Mouse (Mus musculus) intestine, embryonic 16.5 days (tissue): Measurements from ENCODE around the gene Tmem59. TPM values are rescaled to one million over a fixed set of nuclear protein-coding genes. Genes with fewer than 3 reads are reported as not detected.

Experiments
- ATAC-seq: fragments of 200-750 bp; cut with Nextera tagmentation; 2 replicates; pipeline ENCODE4 v1.8.0; 2017; ENCODE audit warnings: moderate TSS enrichment, moderate library complexity
- H3K27ac ChIP-seq: fragments of 300-500 bp; sonication (generic); 2 replicates; pipeline ENCODE4 v1.5.1; 2014; ENCODE audit warnings: mild to moderate bottlenecking, low read length
- H3K27me3 ChIP-seq: fragments of 300-500 bp; sonication (generic); replicated peaks from 2 replicates; pipeline ENCODE4 v1.6.1; 2014; ENCODE audit warnings: low read length, control low read depth, mixed read lengths; ENCODE audit not compliant: control insufficient read depth, insufficient read depth
- H3K36me3 ChIP-seq: fragments of 300-500 bp; sonication (generic); 2 replicates; pipeline ENCODE4 v1.6.1; 2014; ENCODE audit warnings: low read length, control low read depth; ENCODE audit not compliant: control insufficient read depth, insufficient read depth
- H3K4me1 ChIP-seq: fragments of 300-500 bp; sonication (generic); 2 replicates; pipeline ENCODE4 v1.6.1; 2014; ENCODE audit warnings: low read length, control low read depth, mixed read lengths; ENCODE audit not compliant: control insufficient read depth, insufficient read depth
- H3K4me2 ChIP-seq: fragments of 300-500 bp; sonication (generic); 2 replicates; pipeline ENCODE4 v1.6.1; 2014; ENCODE audit warnings: low read depth, low read length, control low read depth
- H3K4me3 ChIP-seq: fragments of 300-500 bp; sonication (generic); 2 replicates; pipeline ENCODE4 v1.5.1; 2014; ENCODE audit warnings: mild to moderate bottlenecking, low read length
- H3K9ac ChIP-seq: fragments of 300-500 bp; sonication (generic); 2 replicates; pipeline ENCODE4 v1.6.1; 2014; ENCODE audit warnings: low read depth, low read length
- H3K9me3 ChIP-seq: fragments of 300-500 bp; sonication (generic); 2 replicates; pipeline ENCODE4 v1.6.1; 2016; ENCODE audit warnings: low read length, control low read depth; ENCODE audit not compliant: control insufficient read depth
- WGBS: fragments of 180-500 bp; shearing (Covaris S2); extraction: QIAGEN DNeasy Blood & Tissue Kit; methylation state at CpG from one replicate; pipeline ENCODE4 v1.1.7; 2014; 5-methylcytosine and 5-hydroxymethylcytosine counted together
- polyA plus RNA-seq: library from polyadenylated mRNA; unstranded; fragments of >200 nt; fragmentation: Nextera tagmentation; extraction: Ambion mirVana; gene quantifications from 2 replicates; pipeline ENCODE4 v1.2.1, GENCODE M21; 2015

Tmem59 gene
- polyA plus RNA-seq, 1 experiment from 2014 or later, result 449 TPM

DNA sequence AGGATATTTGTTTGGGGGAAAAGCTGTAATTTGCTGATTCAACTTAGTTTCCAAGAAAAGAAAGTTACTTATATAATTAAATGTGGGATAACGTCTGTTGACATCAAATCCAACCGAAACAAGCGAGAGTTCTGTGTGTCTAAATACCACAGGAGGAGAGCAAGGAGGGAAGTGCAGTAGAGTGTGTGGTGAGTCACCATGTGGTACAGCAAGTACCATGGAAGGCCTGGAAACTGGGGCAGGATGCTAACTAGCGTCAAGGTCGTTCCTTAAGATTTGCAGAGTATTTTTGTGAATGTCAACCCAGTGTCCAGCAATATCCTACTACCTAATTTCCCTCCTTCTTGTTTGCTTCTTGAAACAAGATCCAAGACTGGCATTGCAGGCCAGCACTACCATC lies 19.9 kb downstream of the Tmem59 start:
- Histone ChIP-seq H3K9me3 (no peaks in the 10 kb centered on the region), H3K9ac (no peak overlapping the region), H3K36me3 (peaks cover 15% of the 10 kb centered on the region; the same call in 1 of the 2 replicates), H3K4me2 (no peak overlapping the region), H3K27me3 (no peaks in the 10 kb centered on the region), H3K27ac (no peak overlapping the region), H3K4me3 (no peak overlapping the region), H3K4me1 (no peaks in the 10 kb centered on the region)
- ATAC-seq, result no peak
- WGBS, result 92% methylated on average over 5 of the region's 5 CpGs

DNA sequence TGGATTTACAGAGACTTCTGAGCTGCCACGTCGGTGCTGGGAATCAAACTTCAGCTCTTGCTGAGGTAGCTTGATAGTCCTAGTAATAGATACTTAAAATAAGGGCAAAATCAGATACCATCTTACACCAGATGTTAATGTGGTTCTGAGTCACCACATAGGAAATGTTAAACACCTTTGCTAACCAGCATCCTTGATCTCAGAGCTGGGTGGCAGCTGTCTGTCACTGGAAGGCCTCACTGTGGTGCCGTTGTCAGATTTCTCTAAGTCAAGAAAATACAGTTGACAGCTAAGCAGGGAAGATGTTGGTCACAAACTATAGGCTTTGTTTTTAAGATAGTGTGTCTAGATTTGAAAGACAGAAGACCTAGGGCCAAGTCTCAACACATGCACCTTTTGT lies 23.6 kb downstream of the Tmem59 start:
- Histone ChIP-seq H3K4me3 (no peak overlapping the region), H3K9ac (no peak overlapping the region), H3K27me3 (no peaks in the 10 kb centered on the region), H3K9me3 (no peaks in the 10 kb centered on the region), H3K36me3 (peaks cover 10% of the 10 kb centered on the region; the same call in 1 of the 2 replicates), H3K4me2 (no peak overlapping the region), H3K27ac (no peak overlapping the region), H3K4me1 (no peaks in the 10 kb centered on the region)
- ATAC-seq, result no peak
- WGBS, result 93% methylated on average over 3 of the region's 3 CpGs

DNA sequence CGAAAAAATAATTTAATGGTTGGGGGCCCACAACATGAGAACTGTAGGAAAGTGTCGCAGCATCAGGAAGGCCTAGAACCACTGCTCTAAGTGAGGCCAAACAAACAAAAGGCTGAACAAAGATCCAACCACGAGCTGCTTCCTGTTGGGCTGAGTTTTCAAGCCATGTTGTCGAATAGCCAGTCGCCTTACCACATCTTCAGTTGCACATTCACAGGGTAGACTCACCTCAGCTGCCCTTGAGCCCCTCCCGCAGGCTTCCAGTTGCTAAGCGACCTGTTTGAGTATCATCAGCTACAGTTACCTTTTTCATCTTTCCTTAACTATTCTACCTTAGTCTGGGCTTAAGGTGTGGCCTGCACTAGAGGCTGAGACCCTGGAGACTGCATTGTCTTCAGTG lies 24.8 kb downstream of the Tmem59 start:
- no peak overlapping the region for H3K27ac ChIP-seq
- no peak overlapping the region for H3K9ac ChIP-seq
- H3K4me3 ChIP-seq, result no peak overlapping the region
- no peak for ATAC-seq
- 85% methylated on average over 7 of the region's 7 CpGs for WGBS
- no peak overlapping the region for H3K4me2 ChIP-seq
- no peaks in the 10 kb centered on the region for H3K27me3 ChIP-seq
- H3K4me1 ChIP-seq, result no peaks in the 10 kb centered on the region
- no peaks in the 10 kb centered on the region for H3K9me3 ChIP-seq
- peaks cover 6% of the 10 kb centered on the region; the same call in 1 of the 2 replicates for H3K36me3 ChIP-seq

GRCm38 (mm10) chr4:107207016-107207415 lies 28.8 kb downstream of the Tmem59 start:
- Histone ChIP-seq H3K4me3 (no peak overlapping the region), H3K9me3 (no peaks in the 10 kb centered on the region), H3K27ac (no peak overlapping the region), H3K9ac (no peak overlapping the region), H3K4me2 (no peak overlapping the region), H3K36me3 (peaks cover 5% of the 10 kb centered on the region; the same call in 1 of the 2 replicates), H3K4me1 (peaks cover 6% of the 10 kb centered on the region; the same call in 1 of the 2 replicates), H3K27me3 (no peaks in the 10 kb centered on the region)
- WGBS, result 97% methylated on average over 2 of the region's 2 CpGs
- ATAC-seq, result no peak

DNA sequence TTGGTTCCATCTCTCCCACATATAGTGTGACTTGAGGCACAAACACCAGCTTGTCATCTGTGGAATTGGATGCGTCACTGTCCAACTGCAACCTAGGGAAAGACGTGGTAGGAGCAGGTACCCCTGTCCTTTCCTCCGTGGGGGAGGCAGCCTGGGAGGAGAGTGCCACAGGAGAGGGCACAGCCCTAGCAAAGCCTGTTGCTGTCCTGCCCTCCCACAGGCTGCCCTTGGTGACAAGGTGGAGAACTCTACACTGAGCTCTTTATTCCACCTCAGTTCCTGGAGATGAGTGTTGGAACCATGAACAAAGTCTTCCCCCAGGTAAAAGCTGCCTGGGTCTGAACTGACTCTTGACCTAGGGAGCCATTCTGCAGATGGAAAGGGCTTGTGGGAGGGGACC lies 30.7 kb downstream of the Tmem59 start, which contains the start of gene Ldlrad1:
Gene Ldlrad1, plus strand, starts transcription at position 301 of the 400 bp plus-strand sequence.
- no peaks in the 10 kb centered on the region for H3K9me3 ChIP-seq
- H3K27me3 ChIP-seq, result no peaks in the 10 kb centered on the region
- ATAC-seq, result no peak
- H3K4me2 ChIP-seq, result no peak within 1 kb of the TSS
- H3K27ac ChIP-seq, result no peak within 1 kb of the TSS
- H3K36me3 ChIP-seq, result no peaks in the 10 kb centered on the region
- H3K4me1 ChIP-seq, result peaks cover 9% of the 10 kb centered on the region; the same call in 1 of the 2 replicates
- WGBS, result 88% methylated on average over 3 of the region's 3 CpGs
- H3K9ac ChIP-seq, result no peak within 1 kb of the TSS
- no peak within 1 kb of the TSS for H3K4me3 ChIP-seq

- Histone ChIP-seq H3K9me3 (no peaks in the 10 kb centered on the region), H3K4me1 (peaks cover 9% of the 10 kb centered on the region; the same call in 1 of the 2 replicates), H3K4me3 (no peak overlapping the region), H3K27ac (no peak overlapping the region), H3K4me2 (no peak overlapping the region), H3K9ac (no peak overlapping the region), H3K27me3 (no peaks in the 10 kb centered on the region), H3K36me3 (no peaks in the 10 kb centered on the region)
- no peak for ATAC-seq
- 42% methylated on average over 5 of the region's 5 CpGs for WGBS
These were observed 32.4 kb downstream of the Tmem59 start for GRCm38 (mm10) chr4:107210483-107211097.

- WGBS, result 80% methylated on average over 4 of the region's 4 CpGs
- Histone ChIP-seq H3K9me3 (no peaks in the 10 kb centered on the region), H3K9ac (no peak overlapping the region), H3K27me3 (no peaks in the 10 kb centered on the region), H3K27ac (no peak overlapping the region), H3K4me1 (peaks cover 9% of the 10 kb centered on the region; the same call in 1 of the 2 replicates), H3K4me2 (no peak overlapping the region), H3K4me3 (no peak overlapping the region), H3K36me3 (no peaks in the 10 kb centered on the region)
- no peak for ATAC-seq
These were observed 33.3 kb downstream of the Tmem59 start for GRCm38 (mm10) chr4:107211465-107211864.

DNA sequence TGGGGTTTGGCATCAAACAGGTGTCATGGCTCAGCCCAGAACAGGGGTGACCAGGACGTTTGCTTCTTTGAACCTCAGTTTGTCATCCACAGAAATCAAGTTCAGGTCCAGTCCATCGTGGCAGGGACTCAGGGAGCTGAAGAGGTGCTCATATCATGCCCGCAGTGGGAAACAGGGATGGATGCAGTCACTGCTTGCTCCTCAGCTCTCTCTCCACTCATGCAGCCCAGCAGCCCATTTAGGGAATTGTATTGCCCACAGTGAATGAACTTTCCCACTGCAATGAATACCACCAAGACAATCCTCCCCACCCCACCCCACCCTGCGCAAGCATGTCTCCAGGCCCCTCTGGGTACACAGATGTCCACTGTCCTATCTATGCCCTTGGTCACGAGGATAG lies 33.7 kb downstream of the Tmem59 start:
- Histone ChIP-seq H3K4me3 (no peak overlapping the region), H3K9me3 (no peaks in the 10 kb centered on the region), H3K36me3 (no peaks in the 10 kb centered on the region), H3K4me2 (no peak overlapping the region), H3K9ac (no peak overlapping the region), H3K27ac (no peak overlapping the region), H3K27me3 (no peaks in the 10 kb centered on the region), H3K4me1 (peaks cover 9% of the 10 kb centered on the region; the same call in 1 of the 2 replicates)
- WGBS, result 84% methylated on average over 5 of the region's 5 CpGs
- no peak for ATAC-seq

- WGBS, result 62% methylated on average over 12 of the region's 12 CpGs
- ATAC-seq, result no peak
- Histone ChIP-seq H3K27ac (no peak overlapping the region), H3K27me3 (no peaks in the 10 kb centered on the region), H3K4me3 (no peak overlapping the region), H3K9me3 (no peaks in the 10 kb centered on the region), H3K9ac (no peak overlapping the region), H3K4me1 (peaks cover 9% of the 10 kb centered on the region; the same call in 1 of the 2 replicates), H3K36me3 (no peaks in the 10 kb centered on the region), H3K4me2 (no peak overlapping the region)
These were observed 35.2 kb downstream of the Tmem59 start for GRCm38 (mm10) chr4:107213279-107214011.
